Mouse (Mus musculus) liver, postnatal 0 days (tissue): Measurements from ENCODE around the gene Snx29.

Source experiments
- CTCF ChIP-seq: sonication (generic); IDR thresholded peaks from 2 replicates; pipeline ENCODE4 v1.5.1; 2016; ENCODE audit warnings: antibody characterized with exemption, low read depth
- EP300 ChIP-seq: IDR thresholded peaks from 2 replicates; pipeline ENCODE4 v1.6.1; 2016; ENCODE audit warnings: antibody characterized with exemption, low read depth, mild to moderate bottlenecking

DNA sequence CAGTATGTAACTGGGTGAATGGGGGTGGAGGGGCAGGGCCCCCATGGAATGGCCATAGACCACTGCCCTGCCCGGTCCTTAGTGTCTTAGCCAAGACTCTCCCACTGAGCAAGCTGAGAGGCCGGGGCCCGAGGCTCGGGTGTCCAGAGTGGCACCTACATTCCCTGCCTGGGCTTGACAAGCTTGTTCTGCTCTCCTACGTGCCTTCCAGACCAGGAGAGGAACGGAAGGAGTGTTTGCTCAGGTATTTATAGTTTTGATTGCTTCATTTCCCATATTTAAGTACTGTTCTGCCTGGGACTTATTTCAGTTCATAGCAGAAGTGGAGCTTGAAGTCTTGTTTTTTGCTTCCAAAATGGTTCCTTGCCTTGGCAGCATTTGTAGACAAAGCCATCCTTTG, 116.7 kb downstream of the Snx29 start:
- TF ChIP-seq CTCF (no peak), EP300 (no peak)
